Mouse (Mus musculus): ENCODE data around the gene Pdzd2. TPM values are rescaled to one million over a fixed set of nuclear protein-coding genes. Genes with fewer than 3 reads are reported as not detected.

Gene Pdzd2
- total RNA-seq, 1 experiment from 2014 or later: 0.15 TPM

GRCm38 (mm10) chr15:12427818-12428217, 311.9 kb downstream of the Pdzd2 start:
- ATAC-seq (replicated peaks in 1 of 2; ENCODE audit: insufficient read depth in 1 of 2, low FRiP score in 2 of 2, low TSS enrichment in 1 of 2, low read depth in 1 of 2, poor library complexity in 2 of 2, severe bottlenecking in 2 of 2): no peak

DNA sequence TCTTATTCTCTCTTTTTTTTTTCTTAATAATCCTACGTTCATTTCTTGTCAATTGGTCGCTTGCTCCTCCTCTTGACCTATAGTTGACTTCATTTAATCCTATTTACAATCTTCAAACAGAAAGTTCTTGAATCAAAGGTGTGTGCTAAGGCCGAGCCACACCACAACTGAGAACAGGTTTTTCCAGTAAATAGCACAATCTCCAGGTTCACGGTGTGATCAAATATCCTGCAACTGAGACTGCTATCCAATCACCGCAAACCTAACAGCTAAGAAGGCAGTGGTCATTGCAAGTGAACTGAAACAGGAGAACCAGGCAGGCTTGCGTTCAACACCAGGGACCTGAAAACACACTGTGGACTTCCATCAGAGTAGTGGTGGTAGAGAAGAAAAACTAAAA, 313.4 kb downstream of the Pdzd2 start:
- ATAC-seq (replicated peaks in 1 of 2; ENCODE audit: insufficient read depth in 1 of 2, low FRiP score in 2 of 2, low TSS enrichment in 1 of 2, low read depth in 1 of 2, poor library complexity in 2 of 2, severe bottlenecking in 2 of 2): no peak

DNA sequence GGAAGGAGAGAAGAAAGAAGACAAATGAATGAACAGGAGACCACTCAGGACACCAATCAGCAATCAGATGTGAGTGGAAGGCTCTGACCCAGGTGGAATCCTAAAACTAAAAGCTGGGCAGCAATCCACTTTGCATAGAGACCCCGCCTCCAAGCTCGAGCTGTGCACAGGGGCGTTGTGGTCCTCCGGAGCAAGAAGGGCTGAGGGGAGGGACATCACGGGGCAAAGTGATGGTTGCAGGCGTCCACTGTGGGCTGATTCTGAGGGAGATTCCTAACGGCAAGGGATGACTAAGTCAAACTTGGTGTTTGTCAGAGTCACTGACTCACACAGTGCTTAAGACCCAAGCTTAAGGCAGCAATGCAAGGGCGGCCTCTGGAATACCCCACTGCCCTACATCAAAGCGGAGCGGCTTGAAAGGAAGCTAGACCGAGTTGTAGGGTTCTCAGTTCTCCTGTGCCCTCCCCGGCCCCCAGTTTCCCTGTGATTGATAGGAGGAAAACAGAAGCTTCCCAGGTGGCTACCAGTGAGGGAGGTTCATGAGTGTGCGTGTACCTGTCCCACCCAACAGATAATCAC, 314.6 kb downstream of the Pdzd2 start:
- ATAC-seq (replicated peaks in 1 of 2; ENCODE audit: insufficient read depth in 1 of 2, low FRiP score in 2 of 2, low TSS enrichment in 1 of 2, low read depth in 1 of 2, poor library complexity in 2 of 2, severe bottlenecking in 2 of 2): no peak

DNA sequence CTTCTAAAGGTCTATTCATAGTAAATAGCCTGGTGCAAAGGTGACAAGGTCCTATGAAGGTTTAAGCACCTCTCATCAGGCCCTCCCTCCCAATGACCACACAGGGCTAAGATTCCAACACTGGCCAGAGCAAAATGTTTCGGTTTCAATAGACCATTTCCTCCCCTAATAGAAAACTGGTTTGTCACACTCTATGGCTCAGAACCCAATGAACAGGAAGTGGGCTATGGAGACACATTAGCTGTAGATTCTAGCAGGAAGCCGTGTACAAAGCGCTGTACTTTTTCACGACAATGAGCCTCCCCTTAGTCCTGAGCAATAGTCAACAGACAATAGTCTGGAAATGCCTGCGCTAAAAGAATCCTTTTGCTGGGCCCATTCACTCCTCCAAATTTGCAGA, 315.5 kb downstream of the Pdzd2 start:
- ATAC-seq (replicated peaks in 1 of 2; ENCODE audit: insufficient read depth in 1 of 2, low FRiP score in 2 of 2, low TSS enrichment in 1 of 2, low read depth in 1 of 2, poor library complexity in 2 of 2, severe bottlenecking in 2 of 2): peak; percentile 65 to 79

GRCm38 (mm10) chr15:12420915-12421314, 318.8 kb downstream of the Pdzd2 start:
- ATAC-seq (replicated peaks in 1 of 2; ENCODE audit: insufficient read depth in 1 of 2, low FRiP score in 2 of 2, low TSS enrichment in 1 of 2, low read depth in 1 of 2, poor library complexity in 2 of 2, severe bottlenecking in 2 of 2): peak; percentile 29 to 41; a peak in 2 of 4 replicates

DNA sequence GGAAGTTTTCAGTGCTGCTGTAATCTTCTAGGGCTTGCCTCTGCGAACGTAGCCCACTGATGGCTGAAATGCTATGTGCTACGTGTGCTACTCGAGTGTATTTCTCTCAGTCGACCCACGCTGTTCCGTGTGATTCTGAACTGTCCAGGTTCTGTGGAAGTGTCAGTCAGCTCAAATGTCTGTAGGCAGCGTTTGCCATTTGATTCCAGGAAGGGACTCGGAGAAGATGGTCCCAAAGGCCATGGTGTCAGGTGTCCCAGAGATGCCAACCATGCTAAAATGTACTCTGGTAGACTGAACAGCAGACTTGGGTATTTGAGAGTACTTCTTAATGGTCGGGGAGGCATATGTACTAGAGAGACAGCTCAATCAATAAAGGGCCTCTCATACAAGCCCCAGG, 319.3 kb downstream of the Pdzd2 start:
- no peak for ATAC-seq (replicated peaks in 1 of 2; ENCODE audit: insufficient read depth in 1 of 2, low FRiP score in 2 of 2, low TSS enrichment in 1 of 2, low read depth in 1 of 2, poor library complexity in 2 of 2, severe bottlenecking in 2 of 2)

- ATAC-seq (replicated peaks in 1 of 2; ENCODE audit: insufficient read depth in 1 of 2, low FRiP score in 2 of 2, low TSS enrichment in 1 of 2, low read depth in 1 of 2, poor library complexity in 2 of 2, severe bottlenecking in 2 of 2): no peak
Observed at GRCm38 (mm10) chr15:12419446-12419845, 320.3 kb downstream of the Pdzd2 start.

GRCm38 (mm10) chr15:12415536-12416200, 324.1 kb downstream of the Pdzd2 start:
- no peak for ATAC-seq (replicated peaks in 1 of 2; ENCODE audit: insufficient read depth in 1 of 2, low FRiP score in 2 of 2, low TSS enrichment in 1 of 2, low read depth in 1 of 2, poor library complexity in 2 of 2, severe bottlenecking in 2 of 2)

DNA sequence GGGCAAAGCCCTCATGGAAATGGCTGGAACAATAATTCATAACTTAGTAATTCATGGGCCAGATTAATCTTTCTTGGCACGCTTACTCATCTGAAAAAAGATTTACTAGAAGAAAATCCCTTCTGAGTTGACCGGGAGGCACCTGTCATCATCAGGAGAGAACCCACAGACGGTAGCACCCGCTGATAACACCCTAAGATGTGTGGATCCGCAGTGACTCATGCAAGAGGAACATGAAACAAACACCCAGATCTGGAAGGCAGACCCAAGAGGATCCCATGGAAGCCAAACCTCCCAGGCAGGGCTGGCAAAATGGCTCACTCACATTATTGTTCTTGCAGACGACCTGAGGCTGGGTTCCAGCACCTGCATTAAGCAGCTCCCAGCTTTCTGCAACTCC, 325.0 kb downstream of the Pdzd2 start:
- no peak for ATAC-seq (replicated peaks in 1 of 2; ENCODE audit: insufficient read depth in 1 of 2, low FRiP score in 2 of 2, low TSS enrichment in 1 of 2, low read depth in 1 of 2, poor library complexity in 2 of 2, severe bottlenecking in 2 of 2)

DNA sequence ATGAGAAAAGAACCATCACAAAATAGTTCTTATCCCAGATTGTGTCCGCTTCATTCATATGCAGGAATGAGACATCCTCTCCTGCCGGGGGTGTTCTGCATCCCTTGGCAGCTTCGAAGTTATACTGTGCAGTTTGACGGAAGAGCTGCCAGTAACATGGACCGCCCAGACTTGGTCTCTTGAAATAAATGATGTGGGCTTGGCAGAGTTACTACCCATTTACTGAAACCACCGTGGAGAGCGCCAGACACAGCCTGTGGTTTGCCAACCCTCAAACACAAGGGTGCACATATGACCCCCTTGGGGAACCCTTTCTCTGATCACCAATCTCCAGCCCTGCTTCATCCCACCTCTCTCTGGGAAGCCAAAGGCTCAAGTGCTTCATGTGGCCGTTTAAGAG, 331.5 kb downstream of the Pdzd2 start:
- ATAC-seq (replicated peaks in 1 of 2; ENCODE audit: insufficient read depth in 1 of 2, low FRiP score in 2 of 2, low TSS enrichment in 1 of 2, low read depth in 1 of 2, poor library complexity in 2 of 2, severe bottlenecking in 2 of 2): no peak

DNA sequence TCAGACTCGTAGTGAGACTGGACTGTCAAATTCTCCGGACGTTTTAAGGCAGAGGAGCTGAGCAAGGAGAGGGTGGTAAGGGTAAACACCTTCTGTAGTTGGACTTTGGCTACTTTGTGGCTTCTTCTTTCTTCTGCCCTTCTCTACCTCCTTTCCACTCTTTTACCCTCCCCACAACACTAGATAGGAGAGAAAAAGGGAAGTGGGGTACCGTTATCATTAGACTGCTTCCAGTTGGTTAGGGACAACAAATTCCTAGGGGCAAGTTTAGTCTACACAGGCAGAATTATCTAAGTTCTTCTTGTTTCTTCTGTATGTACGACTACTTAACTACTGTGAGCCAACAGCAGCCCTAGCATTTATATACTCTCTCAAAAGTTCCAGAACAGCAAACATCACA, 334.1 kb downstream of the Pdzd2 start:
- ATAC-seq (replicated peaks in 1 of 2; ENCODE audit: insufficient read depth in 1 of 2, low FRiP score in 2 of 2, low TSS enrichment in 1 of 2, low read depth in 1 of 2, poor library complexity in 2 of 2, severe bottlenecking in 2 of 2): no peak

DNA sequence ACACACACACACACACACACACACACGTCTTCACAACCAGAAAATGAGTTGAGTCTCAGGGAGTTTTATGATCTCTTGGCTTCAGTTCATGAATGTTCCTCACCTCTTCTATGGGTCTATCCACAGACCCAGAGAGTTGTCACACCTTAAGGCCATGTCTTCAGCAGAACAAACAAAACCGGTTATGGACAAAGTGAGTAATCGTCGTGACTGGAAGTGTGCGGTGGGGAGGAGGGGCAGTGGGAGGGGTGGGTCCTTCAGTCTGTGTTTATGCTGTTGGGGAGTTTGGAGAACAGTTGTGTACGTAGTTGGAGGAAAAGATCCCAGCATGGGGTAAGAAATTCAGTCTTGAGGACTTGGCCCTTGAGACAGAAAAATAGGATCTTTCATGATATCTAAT, 342.7 kb downstream of the Pdzd2 start:
- ATAC-seq (replicated peaks in 1 of 2; ENCODE audit: insufficient read depth in 1 of 2, low FRiP score in 2 of 2, low TSS enrichment in 1 of 2, low read depth in 1 of 2, poor library complexity in 2 of 2, severe bottlenecking in 2 of 2): no peak

DNA sequence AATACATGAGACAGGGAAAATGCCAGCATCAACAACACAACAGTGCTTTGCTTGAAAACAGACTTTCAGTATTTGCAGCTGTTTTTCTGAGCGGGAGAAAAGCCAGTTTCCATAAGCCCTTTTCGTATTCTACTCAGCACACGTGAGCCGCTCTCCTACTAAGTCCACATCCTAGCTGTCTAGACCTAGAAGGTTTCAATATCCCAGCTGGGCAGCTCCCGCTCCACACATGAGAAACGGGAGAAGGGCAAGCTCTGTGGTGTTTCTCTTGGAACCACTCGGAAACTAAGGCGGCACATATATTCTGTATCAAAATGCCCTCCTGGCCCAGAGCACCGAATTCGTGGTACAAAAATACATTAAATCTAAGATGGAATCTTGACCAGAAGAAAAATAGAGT, 345.0 kb downstream of the Pdzd2 start:
- ATAC-seq (replicated peaks in 1 of 2; ENCODE audit: insufficient read depth in 1 of 2, low FRiP score in 2 of 2, low TSS enrichment in 1 of 2, low read depth in 1 of 2, poor library complexity in 2 of 2, severe bottlenecking in 2 of 2): no peak

GRCm38 (mm10) chr15:12388726-12389489, 350.8 kb downstream of the Pdzd2 start:
- ATAC-seq (replicated peaks in 1 of 2; ENCODE audit: insufficient read depth in 1 of 2, low FRiP score in 2 of 2, low TSS enrichment in 1 of 2, low read depth in 1 of 2, poor library complexity in 2 of 2, severe bottlenecking in 2 of 2): no peak

DNA sequence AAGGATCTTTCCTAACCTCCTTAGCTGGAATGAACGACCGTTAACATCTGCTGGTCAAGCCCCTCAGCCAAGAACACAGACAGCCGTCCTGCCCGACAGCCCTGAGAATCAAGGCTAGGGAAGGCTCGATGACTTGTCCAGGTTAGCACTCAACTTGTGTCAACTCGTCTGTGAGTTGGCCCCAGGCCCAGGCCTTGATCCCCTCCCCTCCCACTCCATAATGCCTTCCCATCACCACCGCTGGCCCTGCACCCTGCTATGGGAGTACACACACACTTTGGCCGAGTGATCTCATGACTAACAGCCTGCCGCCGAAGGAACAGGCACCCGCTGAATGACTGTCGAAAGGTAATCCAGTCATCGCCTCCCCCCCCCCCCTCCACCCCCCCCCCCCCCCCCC, 355.0 kb downstream of the Pdzd2 start:
- no peak for ATAC-seq (replicated peaks in 1 of 2; ENCODE audit: insufficient read depth in 1 of 2, low FRiP score in 2 of 2, low TSS enrichment in 1 of 2, low read depth in 1 of 2, poor library complexity in 2 of 2, severe bottlenecking in 2 of 2)

- peak; percentile 19 to 38; a peak in 1 of 4 replicates for ATAC-seq (replicated peaks in 1 of 2; ENCODE audit: insufficient read depth in 1 of 2, low FRiP score in 2 of 2, low TSS enrichment in 1 of 2, low read depth in 1 of 2, poor library complexity in 2 of 2, severe bottlenecking in 2 of 2)
Observed at GRCm38 (mm10) chr15:12380548-12380947, 359.2 kb downstream of the Pdzd2 start.

GRCm38 (mm10) chr15:12380057-12380456, 359.7 kb downstream of the Pdzd2 start:
- ATAC-seq (replicated peaks in 1 of 2; ENCODE audit: insufficient read depth in 1 of 2, low FRiP score in 2 of 2, low TSS enrichment in 1 of 2, low read depth in 1 of 2, poor library complexity in 2 of 2, severe bottlenecking in 2 of 2): no peak

DNA sequence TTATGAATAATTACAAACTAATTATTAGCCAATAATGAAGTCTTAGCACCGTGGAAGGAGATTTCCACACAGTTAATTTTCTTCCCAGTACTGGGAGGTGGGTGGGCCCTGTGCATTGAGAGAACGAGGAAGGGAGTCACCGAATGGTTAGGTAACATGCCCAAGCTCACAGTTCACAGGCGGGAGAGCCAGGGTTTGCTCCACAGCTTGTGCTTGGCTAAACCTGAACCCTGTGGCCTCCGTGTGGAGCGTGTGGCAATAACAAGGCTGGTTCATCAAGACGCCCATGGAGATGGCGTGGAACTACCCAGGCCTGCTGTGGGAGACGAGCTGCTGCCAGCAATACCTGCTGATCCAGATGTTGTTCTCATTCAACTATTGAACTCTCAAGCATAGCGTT, 361.9 kb downstream of the Pdzd2 start:
- ATAC-seq (replicated peaks in 1 of 2; ENCODE audit: insufficient read depth in 1 of 2, low FRiP score in 2 of 2, low TSS enrichment in 1 of 2, low read depth in 1 of 2, poor library complexity in 2 of 2, severe bottlenecking in 2 of 2): no peak

Data from hematopoietic stem cell, adult 5-6 weeks (primary cell).